Mouse (Mus musculus) stomach, postnatal 0 days (tissue): ENCODE results near the gene Scn8a.

Source experiments
- CTCF ChIP-seq: IDR thresholded peaks from 2 replicates; pipeline ENCODE4 v1.5.1; 2016; ENCODE audit warnings: antibody characterized with exemption, low read depth, mild to moderate bottlenecking, moderate library complexity
- EP300 ChIP-seq: optimal IDR thresholded peaks from 2 replicates; pipeline ENCODE3; 2016; ENCODE audit warnings: antibody characterized with exemption

- TF ChIP-seq CTCF: no peak
- TF ChIP-seq EP300: no peak
Observed at GRCm38 (mm10) chr15:100949169-100949568, 79.5 kb downstream of the Scn8a start.
